Mouse (Mus musculus) hindbrain, embryonic 14.5 days (tissue): Measurements from ENCODE around the gene Slc15a2. TPM values are rescaled to one million over a fixed set of nuclear protein-coding genes. Genes with fewer than 3 reads are reported as not detected.

Experiments used
- ATAC-seq: fragments of 200-750 bp; cut with Nextera tagmentation; 2 replicates; pipeline ENCODE4 v1.8.0; 2017; ENCODE audit warnings: moderate number of reproducible peaks, mild to moderate bottlenecking, moderate TSS enrichment, moderate library complexity; ENCODE audit not compliant: low FRiP score
- DNase-seq: peaks from one replicate; pipeline ENCODE4 v3.0.0-alpha.2; 2015; ENCODE audit warnings: low spot score
- H3K27ac ChIP-seq: fragments of 300-500 bp; sonication (generic); 2 replicates; pipeline ENCODE4 v1.5.1; 2014; ENCODE audit warnings: mild to moderate bottlenecking, moderate library complexity
- H3K27me3 ChIP-seq: fragments of 300-500 bp; sonication (generic); 2 replicates; pipeline ENCODE4 v1.6.1; 2014; ENCODE audit warnings: mild to moderate bottlenecking, low read length, mixed read lengths; ENCODE audit not compliant: control insufficient read depth, insufficient read depth
- H3K36me3 ChIP-seq: fragments of 300-500 bp; sonication (generic); replicated peaks from 2 replicates; pipeline ENCODE4 v1.6.1; 2014; ENCODE audit not compliant: control insufficient read depth, insufficient read depth
- H3K4me1 ChIP-seq: fragments of 300-500 bp; sonication (generic); replicated peaks from 2 replicates; pipeline ENCODE4 v1.6.1; 2014; ENCODE audit warnings: antibody characterized with exemption, low read length, mixed read lengths; ENCODE audit not compliant: control insufficient read depth, insufficient read depth
- H3K4me2 ChIP-seq: fragments of 300-500 bp; sonication (generic); replicated peaks from 2 replicates; pipeline ENCODE4 v1.6.1; 2014; ENCODE audit warnings: mild to moderate bottlenecking, moderate library complexity
- H3K4me3 ChIP-seq: fragments of 300-500 bp; sonication (generic); replicated peaks from 2 replicates; pipeline ENCODE4 v1.5.1; 2014; ENCODE audit warnings: mild to moderate bottlenecking, low read length
- H3K9ac ChIP-seq: fragments of 300-500 bp; sonication (generic); 2 replicates; pipeline ENCODE4 v1.6.1; 2014
- H3K9me3 ChIP-seq: fragments of 300-500 bp; sonication (generic); 2 replicates; pipeline ENCODE4 v1.6.1; 2016; ENCODE audit warnings: low read length; ENCODE audit not compliant: control insufficient read depth
- WGBS: fragments of 180-500 bp; shearing (Covaris S2); extraction: QIAGEN DNeasy Blood & Tissue Kit; methylation state at CpG from one replicate; pipeline ENCODE4 v1.1.7; 2014; 5-methylcytosine and 5-hydroxymethylcytosine counted together
- microRNA-seq: library from miRNA; unstranded; fragments of <30 nt; microRNA quantifications from one replicate; pipeline ENCODE4, GENCODE M21; 2016
- polyA plus RNA-seq: library from polyadenylated mRNA; unstranded; fragments of >200 nt; fragmentation: Nextera tagmentation; extraction: Ambion mirVana; gene quantifications from 2 replicates; pipeline ENCODE4 v1.2.1, GENCODE M21; 2014

The Slc15a2 gene
- polyA plus RNA-seq, 1 experiment from 2014 or later, result 16.3 TPM

DNA sequence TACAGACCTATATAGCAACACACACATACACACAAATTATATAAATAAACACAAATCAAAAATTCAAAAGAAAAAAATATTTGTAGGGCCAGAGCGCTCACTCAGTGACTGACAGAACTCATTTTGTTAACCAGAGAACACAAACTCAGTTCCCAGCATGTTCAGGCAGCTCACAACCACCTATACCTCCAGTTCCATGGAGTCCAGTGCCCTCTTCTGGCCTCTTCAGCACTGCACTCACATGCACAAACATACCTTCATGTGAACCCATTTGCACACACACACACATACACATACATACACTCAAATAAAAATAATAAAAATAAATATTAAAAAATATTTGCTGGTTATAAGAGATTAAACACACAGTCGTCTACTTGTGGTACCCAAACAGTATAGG is 74.0 kb downstream of the Slc15a2 start:
- Histone ChIP-seq H3K4me2 (no peak overlapping the region), H3K4me1 (no peaks in the 10 kb centered on the region), H3K9ac (no peak overlapping the region), H3K27ac (no peak overlapping the region), H3K9me3 (no peaks in the 10 kb centered on the region), H3K36me3 (no peaks in the 10 kb centered on the region), H3K4me3 (no peak overlapping the region), H3K27me3 (no peaks in the 10 kb centered on the region)
- DNase-seq (no peak), ATAC-seq (no peak)
- 94% methylated on average over 2 of the region's 2 CpGs for WGBS

DNA sequence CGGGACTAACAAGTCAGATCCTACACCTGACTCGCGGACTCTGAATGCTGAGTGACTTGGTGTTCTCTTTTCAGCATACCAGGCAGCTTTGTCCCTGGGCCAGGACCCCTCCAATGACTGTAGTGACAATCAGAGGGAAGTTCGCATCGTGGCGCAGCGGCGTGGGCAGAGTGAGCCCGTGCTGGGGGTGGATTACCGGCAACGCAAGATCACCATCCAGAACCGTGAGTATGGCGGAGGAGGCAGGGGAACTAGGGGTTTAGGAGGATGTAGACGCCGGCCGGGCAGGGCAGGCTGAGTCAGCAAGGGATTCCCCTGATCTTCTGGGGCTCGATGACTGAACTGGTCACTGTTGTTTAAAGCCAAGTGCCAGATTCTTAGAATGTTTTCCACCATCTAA is 75.4 kb downstream of the Slc15a2 start:
- H3K27me3 ChIP-seq, result no peaks in the 10 kb centered on the region
- no peak overlapping the region for H3K27ac ChIP-seq
- no peak overlapping the region for H3K9ac ChIP-seq
- H3K4me2 ChIP-seq, result no peak overlapping the region
- DNase-seq (no peak), ATAC-seq (no peak)
- H3K9me3 ChIP-seq, result no peaks in the 10 kb centered on the region
- H3K4me3 ChIP-seq, result no peak overlapping the region
- WGBS, result 91% methylated on average over 17 of the region's 17 CpGs
- no peaks in the 10 kb centered on the region for H3K36me3 ChIP-seq
- no peaks in the 10 kb centered on the region for H3K4me1 ChIP-seq

DNA sequence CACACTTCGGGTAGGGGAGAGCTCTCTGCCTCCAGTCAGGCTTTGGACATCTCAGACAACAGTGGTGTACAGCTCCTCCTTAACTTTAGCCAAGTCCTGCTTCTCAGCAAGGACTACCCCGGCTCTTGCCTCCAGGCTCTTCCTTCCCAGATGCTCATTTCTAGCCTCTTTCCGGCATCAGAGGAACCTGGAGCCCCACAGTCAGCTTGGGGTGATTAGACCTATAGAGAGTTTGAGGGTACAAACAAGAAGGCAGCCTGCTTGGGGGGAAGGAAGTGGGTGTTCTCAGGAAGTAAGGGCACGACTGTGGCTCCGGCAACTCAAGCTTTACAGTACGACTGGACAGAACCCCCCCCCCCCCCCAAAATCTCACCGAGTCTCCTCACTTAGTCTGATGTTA is 76.0 kb downstream of the Slc15a2 start:
- Histone ChIP-seq H3K36me3 (no peaks in the 10 kb centered on the region), H3K9me3 (no peaks in the 10 kb centered on the region), H3K4me1 (no peaks in the 10 kb centered on the region), H3K4me2 (no peak overlapping the region), H3K4me3 (no peak overlapping the region), H3K9ac (no peak overlapping the region), H3K27ac (no peak overlapping the region), H3K27me3 (no peaks in the 10 kb centered on the region)
- DNase-seq (no peak), ATAC-seq (no peak)
- WGBS, result 95% methylated on average over 7 of the region's 7 CpGs

DNA sequence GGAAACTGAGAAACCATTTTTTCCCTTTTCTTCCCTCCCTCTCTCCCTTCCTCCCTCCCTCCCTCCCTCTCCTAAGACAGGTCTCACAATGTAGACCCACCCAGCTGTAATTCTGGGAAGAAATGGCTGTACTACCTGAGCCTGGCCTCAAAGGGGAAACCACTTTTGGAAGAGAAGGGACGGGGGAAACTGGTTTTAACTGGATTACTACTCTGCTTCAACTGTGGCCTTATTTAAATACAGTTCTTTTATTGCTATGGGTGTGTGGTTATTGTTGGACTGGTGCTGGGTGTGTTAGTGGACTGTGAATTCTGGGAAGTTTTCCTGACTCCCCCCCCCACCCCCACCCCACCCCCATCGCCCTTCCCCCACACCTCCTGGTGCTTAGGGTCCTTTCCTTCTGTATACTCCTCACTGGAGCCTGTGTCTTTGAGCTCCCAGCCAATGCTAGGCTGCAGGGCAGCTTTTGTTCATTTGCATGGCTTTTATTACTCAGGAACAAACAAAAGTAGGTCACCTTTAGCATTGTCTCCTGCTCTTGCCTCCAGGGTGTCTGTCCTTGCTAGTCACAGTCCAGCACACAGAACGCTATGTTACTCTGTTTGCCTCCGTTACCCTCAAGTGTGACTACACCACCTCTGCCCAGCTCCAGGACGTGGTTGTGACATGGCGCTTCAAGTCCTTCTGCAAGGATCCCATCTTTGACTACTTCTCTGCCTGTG is 76.9 kb downstream of the Slc15a2 start:
- no peaks in the 10 kb centered on the region for H3K27me3 ChIP-seq
- H3K4me2 ChIP-seq, result no peak overlapping the region
- H3K9ac ChIP-seq, result no peak overlapping the region
- no peak overlapping the region for H3K27ac ChIP-seq
- DNase-seq, result no peak
- no peak overlapping the region for H3K4me3 ChIP-seq
- no peaks in the 10 kb centered on the region for H3K9me3 ChIP-seq
- no peaks in the 10 kb centered on the region for H3K4me1 ChIP-seq
- 69% methylated on average over 6 of the region's 6 CpGs for WGBS
- H3K36me3 ChIP-seq, result no peaks in the 10 kb centered on the region
- ATAC-seq, result no peak

DNA sequence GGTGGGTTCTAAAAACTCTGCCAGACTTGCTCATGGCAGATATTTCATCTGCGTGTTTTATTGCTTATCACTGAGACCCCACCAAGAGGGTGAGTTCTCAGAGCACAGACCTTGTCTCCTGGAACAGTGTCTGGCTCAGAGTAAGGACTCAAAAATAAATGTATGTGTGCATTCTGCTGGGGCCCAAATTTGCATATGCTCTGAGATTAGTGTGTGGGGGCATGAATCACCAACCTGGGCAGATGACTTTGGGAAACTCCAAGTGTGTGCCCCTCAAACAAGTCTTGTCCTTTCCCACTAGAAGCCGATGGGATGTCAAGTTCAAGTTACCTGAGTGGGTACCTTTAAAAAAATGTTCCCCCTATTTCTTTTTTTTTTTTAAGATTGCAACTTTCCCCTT is 84.3 kb downstream of the Slc15a2 start:
- no peak overlapping the region for H3K4me3 ChIP-seq
- no peak for ATAC-seq
- H3K4me1 ChIP-seq, result no peaks in the 10 kb centered on the region
- no peak overlapping the region for H3K9ac ChIP-seq
- 0 out of 2 replicates have a peak, but pooled peaks cover 6% of the 10 kb centered on the region for H3K27me3 ChIP-seq
- DNase-seq, result no peak
- H3K27ac ChIP-seq, result no peak overlapping the region
- 92% methylated on average over 2 of the region's 2 CpGs for WGBS
- no peak overlapping the region for H3K4me2 ChIP-seq
- H3K36me3 ChIP-seq, result no peaks in the 10 kb centered on the region
- no peaks in the 10 kb centered on the region for H3K9me3 ChIP-seq

Small RNAs within 50 kb of the gene (microRNA-seq; reads per million reads assigned to microRNA genes)
- gene Gm22617, result not detected

Other genes with a start within 250 kb of the Slc15a2 start
- gene Casr, start 222.8 kb downstream of the Slc15a2 start, polyA plus RNA-seq, result 0.07 and 0.08 TPM in 2 replicates
- 2.0 and 3.1 TPM in 2 replicates for gene Cd86, start 118.9 kb downstream of the Slc15a2 start, polyA plus RNA-seq
- 0.19 and 0.48 TPM in 2 replicates for gene Ildr1, start 91.0 kb downstream of the Slc15a2 start, polyA plus RNA-seq
- gene Iqcb1, start 43.4 kb upstream of the Slc15a2 start, polyA plus RNA-seq, result 61.5 and 62.4 TPM in 2 replicates
- 0.27 and 0.89 TPM in 2 replicates for gene Eaf2, start 90.0 kb upstream of the Slc15a2 start, polyA plus RNA-seq
- 63.0 and 86.1 TPM in 2 replicates for gene Golgb1, start 90.2 kb upstream of the Slc15a2 start, polyA plus RNA-seq
- 0.73 and 0.99 TPM in 2 replicates for gene Hcls1, start 150.0 kb upstream of the Slc15a2 start, polyA plus RNA-seq
- gene Fbxo40, start 205.5 kb upstream of the Slc15a2 start, polyA plus RNA-seq, result 0.09 TPM in 1 of 2 replicates, not detected in the other
- 2.6 and 2.7 TPM in 2 replicates for gene Polq, start 226.8 kb upstream of the Slc15a2 start, polyA plus RNA-seq